Mouse (Mus musculus) spleen, postnatal 36 days (tissue): ENCODE results near the gene Wscd1.
"Not testable (repeated sequence)": the region's sequence is repeated elsewhere in the genome, so short reads cannot be mapped to it uniquely, and the experiment has no call there.

Source experiments
- DNase-seq, 2 experiments: peaks; one replicate each; pipeline ENCODE4 v3.0.0; 2022; ENCODE audit warnings: low spot score in 2 of 2, mixed read lengths in 1 of 2

The Wscd1 gene

DNA sequence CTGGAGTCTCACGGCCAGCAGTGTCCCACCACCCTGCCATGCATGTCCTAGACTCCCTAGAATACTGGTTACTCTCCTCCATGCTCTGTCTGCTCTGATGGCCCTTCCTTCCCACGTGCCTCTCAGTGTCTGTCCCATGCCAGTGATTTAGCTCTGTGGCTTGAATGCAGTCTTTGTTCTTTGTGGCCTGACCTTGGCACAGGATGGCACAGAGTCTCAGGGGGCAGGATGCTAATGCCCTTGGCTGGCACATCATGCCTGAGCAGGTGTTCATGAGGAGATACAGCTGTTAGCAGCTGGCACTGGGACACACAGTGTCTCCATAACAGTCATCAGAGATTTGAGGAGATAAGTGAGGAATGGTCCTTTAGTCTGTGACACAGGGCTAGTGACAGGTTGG lies 20.8 kb downstream of the Wscd1 start:
- DNase-seq: no peak

DNA sequence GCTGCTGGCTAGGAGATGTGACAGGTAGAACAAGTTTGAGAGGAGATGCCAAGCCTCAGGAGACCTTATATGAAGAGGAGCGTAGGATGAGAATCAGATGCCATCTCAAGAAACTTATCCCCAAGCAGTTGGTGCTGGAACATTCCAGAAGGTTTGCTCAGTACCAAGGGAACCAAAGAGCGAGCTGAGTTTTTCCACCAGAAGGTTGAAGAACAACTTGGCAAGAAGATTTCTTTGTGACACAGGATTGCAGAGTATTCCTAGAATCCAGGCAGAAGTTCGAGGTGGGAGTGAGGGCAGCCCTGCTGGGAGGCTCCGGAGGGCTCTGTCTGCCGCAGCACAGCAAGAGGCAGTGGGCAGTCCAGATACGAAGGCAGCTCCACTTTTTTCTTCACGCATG lies 21.4 kb downstream of the Wscd1 start:
- DNase-seq: no peak

DNA sequence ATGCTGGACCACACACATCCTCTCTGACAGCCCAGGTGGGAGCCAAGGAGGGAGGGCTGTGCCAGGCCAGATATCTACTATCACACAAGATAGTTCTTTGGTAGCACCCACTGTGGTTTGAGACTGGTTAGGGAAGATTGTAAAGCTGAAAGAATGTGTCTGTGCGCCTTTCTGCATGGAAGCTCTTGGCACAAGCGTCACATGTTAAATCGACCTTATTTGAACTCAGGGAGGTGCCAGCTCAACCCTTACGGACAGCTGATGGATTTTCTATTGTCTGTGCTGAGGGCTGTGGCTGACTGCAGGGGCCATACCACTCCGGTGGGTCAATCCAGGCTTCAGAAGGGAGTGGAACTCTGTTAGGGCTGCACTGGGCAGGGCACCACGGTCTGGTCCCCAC lies 22.3 kb downstream of the Wscd1 start:
- no peak for DNase-seq

DNA sequence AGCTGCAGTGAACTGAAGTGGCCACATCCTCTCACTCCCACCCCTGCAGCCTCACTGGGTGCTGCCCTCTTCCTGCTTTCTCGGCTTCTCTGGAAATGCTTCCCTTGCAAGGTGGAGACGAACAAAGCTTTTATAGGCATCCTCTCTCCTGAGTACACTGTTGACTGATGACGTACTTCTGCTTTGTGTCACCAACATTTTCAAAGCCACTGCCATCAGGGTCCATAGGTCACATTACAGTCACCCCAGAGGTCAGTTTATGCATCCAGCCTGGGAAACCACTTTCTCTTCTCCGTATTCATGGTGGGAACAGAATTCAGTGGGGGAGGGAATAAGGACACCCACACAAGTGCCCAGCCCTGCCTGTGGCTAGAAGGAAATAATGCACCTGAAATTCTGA lies 23.1 kb downstream of the Wscd1 start:
- DNase-seq: no peak

DNA sequence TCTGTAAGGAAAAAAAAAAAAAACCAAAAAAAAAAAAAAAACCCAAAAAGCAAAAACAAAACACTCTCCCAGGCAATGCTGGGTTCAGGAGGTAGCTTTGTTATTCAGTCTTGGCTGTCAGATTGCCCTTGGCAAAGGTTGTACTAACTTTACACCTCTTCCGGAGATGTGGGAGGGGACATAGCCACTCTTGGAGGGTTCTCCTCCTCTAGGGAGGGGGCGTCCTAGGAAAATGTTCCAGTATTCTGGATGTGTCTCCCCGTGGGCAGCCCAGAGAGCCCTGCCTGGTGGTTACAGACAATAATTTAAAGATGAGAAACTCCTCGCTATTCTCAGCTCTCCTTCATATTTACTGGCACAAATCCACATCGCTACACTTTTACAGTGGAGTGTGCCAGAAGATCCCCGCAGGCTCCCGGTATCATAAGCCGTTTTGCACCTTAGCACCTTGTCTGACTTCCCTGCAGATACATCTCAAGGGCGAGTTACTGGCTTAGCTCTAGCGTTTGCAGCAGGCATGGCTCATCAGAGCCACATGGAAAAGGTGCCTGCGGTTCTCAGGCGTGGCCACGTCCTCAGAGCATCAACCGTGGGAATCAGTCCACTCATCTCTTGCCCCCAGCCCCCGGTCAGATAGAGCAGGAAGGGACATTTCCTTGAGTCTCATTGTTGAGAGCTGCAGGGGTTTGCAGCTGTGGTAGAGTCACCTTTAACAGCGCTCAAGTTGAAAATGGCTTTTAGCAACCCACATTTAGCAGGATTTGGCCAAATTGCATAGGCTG lies 24.5 kb downstream of the Wscd1 start:
- DNase-seq: no peak

DNA sequence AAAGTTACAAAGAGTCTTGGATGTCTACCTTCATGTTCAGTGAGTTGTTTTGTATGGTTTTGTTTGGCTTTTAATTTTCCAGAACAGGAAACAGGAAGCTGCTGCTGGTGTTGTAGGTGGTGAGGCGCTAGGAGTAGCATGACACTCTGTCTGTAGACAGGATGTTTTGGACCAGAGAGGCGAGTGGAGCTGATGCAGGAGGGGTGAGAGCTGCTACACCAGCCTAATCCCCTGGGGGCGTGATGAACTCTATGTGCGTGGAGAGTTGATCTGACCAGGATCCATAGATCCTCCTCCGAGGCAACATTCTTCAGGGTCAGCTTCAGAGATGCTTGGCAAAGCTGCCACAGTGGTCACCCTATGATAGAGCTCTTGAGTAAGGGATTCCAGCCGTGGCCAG lies 25.3 kb downstream of the Wscd1 start:
- DNase-seq: no peak

DNA sequence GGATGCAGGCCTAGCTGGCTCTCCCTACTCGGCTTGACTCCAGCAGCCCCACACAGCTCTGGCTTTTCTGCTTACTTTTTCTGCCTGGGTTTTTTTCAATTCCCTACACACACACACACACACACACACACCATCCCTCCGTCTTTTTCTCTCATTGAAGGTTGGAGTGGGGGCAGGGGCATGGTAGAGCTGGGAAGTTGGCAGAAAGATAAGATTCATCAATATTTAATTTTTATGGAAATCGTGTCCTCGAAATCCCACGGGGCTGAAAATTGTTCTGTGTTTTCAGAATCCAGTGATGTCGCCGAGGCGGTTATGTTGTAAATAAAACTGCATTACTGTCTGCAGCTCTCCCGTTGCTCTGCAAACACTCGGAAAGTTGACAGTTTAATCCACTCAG lies 29.9 kb downstream of the Wscd1 start:
- DNase-seq: no peak

DNA sequence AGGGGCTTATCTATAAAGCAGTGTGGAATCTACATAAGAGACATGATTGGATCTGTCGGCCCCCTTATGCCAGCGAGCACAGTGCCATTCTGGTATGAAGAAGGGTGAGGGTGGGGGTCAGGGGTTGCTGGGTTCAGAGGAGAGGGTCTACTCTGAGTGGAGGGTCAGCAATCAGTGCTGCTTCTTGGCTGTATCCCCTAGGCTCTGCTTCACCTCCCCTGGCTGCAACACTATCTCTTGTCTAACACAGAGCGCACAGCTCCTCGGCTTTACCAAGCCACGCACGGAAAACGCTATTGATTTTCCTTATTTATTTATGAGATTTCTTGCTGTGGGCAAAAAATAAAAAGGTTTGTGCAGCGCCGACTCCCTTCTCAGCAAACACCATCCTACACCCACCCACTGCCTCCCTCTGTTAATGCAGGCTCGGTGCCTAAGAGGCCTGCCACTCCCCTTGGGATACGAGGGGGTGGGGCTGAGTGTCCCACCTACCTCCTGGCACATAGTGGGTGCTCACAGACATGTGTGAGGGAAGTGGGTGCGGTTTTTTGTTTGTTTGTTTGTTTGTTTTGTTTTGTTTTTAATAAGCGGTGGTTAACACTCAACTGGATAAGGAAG lies 32.1 kb downstream of the Wscd1 start:
- DNase-seq: no peak

DNA sequence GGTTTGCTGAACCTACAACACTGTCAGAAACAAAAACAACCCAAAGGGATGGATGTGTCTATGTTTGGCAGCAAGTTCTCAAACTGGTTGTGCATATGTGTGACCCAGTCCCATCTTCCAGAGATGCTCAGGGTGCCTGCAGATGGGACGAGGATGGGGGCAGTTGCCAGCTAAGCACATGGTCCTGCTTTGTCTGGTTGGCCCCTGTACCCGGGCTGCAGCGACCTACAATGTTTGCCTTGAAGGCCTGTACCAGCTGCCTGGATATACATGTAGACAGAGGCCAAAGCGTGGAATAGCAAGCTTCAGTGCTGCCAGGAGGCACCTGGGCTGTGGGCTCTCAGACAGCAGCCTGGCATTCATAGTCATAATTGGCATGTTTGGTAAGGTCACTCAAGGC lies 35.8 kb downstream of the Wscd1 start:
- no peak for DNase-seq

DNA sequence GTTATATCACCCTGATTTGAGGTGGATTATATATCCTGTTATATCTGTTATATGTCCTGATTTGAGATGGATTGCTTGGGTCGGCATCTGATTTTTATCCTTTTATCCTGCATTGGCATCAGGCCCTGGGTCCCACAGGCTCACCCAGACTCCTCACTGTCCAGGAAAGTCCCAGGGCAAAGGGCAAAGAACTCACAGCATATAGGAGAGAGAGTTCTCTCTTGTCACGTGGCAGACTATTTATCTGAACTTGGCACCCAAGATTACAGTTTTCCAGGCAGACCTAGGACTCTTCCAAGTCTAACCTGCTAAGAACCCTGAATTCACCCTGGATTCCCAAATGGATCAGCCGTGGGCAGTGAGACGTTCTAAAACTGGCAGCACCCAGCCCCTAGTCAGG lies 38.5 kb downstream of the Wscd1 start:
- no peak for DNase-seq

DNA sequence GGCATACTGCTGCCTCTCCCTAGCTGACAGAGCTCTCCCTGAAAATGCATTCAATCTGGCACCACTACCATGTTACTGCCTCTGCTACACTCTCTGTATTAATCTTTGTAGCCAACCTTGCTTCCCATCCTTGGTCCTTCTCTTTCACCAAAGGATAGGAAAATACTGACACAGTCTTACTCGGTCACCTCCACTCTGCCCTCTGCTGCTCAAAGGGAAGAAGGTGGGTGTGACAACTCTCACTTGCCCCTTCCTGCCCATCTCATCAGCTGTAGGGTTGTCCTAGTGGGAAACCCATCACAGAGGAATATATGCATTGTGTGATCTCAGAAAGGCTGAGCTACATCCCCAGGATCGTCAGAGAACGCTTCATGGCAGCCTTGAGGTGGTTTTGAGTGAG lies 40.5 kb downstream of the Wscd1 start:
- DNase-seq: no peak

DNA sequence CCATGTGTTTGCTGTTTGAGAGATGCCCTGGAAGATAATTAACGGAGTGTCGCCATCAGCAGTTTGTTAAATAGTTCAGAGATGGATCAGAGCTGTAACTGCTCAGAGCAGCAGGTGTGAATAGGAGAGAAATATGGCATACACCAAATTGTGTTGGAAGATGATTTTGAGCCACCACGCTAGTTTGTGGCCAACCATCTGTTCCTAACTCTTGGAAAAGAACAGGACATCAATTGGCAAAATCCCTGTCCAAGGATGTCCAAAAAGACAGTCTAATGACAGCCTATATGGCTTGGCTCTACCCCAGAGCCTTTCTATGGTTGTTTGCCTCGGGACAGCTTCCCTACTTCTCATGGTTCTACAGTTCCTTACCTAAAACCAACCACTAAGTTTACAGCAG lies 49.5 kb downstream of the Wscd1 start:
- DNase-seq: no peak

DNA sequence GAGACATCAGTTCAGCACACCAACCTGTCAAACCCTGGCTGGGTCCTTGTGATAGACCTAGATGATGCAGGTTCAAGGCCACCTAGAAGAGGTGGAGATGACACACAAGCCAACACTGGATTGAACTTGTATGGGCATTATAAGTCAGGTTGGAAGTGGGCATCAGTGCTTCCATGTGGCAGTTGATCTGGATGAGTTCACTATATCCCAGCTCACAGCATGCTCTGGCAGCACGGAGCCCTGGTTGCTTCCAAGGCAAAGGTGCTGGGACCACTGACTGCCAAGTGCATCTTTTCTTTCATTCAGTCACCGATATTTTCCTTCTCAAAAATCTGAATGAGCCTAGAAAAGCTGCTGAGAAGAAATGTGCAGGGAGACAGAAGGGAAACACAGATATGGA lies 58.8 kb downstream of the Wscd1 start:
- no peak for DNase-seq

DNA sequence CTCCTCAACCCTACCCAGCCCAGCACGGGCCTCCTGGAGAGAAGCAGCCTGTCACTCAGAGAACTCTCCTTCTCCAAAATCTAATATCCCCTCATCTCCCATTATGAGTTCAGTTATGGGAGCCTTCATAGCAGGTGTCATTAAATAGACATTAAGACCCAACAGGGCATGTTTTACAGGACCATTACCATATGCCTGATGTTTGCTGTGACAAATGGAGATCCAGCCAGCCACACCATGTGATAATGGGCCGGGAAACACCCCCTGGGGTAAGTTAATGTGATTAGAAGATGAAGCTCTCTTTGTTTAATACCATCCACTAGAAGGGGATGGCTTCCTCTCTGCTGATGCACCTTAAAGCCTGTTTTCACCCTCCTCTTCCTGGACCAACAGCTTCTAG lies 62.1 kb downstream of the Wscd1 start:
- no peak for DNase-seq

DNA sequence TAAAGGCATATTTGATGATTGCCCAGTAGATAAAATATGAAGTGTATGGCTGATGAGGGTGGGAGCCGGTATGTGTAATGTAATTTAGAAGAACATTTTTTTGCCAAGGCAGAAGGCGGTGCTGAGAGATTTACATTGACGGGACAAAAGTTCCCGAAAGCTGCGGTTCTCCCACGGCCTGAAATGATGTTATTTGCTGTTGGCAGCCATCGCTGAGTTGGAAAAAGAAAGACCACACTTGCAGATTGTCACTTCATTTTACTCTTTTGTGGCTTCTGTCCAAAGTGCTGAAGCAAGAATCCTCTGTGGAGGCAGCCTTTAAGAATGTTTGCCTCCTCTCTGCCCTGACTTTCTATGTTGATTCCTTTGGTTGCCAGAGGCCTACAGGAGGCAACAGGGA lies 63.2 kb downstream of the Wscd1 start:
- no peak for DNase-seq

DNA sequence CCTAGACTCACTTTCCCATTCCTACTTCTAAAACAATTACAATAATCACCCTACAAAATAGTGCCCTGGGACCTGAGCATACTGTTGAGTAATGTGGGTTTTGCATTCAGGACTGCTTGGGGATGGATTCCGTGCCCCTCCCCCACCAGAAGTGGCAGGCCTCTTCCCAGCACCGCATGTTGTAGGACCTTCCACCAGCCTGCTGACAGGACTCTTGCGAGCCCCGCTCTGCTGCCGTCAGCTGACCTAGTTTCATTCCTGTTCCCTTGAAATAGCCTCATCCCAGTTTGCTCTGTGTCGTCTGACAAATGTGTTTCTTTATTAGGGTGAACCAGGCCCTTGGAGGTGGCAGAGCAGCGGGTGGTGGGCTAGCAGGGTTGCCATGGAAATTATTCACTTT lies 64.8 kb downstream of the Wscd1 start:
- no peak for DNase-seq

DNA sequence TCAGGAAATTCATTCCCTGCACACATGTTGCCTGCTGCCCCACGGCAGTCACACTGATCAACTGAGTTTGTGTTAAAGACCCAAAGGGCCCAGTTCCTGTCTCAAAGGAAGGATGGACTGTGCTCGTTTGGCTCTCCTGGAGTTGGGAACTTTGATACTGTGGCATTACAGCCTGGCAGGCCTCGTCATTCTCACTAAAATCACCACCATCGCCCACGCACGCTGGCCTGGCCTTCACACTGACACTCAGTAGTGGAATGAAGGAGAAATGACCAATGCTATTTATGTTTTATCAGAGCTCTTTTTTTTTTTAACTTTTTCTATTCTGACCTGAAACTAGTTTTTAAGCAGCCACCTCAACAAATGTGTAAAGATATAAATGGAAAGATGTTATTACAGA lies 65.6 kb downstream of the Wscd1 start:
- no peak for DNase-seq

DNA sequence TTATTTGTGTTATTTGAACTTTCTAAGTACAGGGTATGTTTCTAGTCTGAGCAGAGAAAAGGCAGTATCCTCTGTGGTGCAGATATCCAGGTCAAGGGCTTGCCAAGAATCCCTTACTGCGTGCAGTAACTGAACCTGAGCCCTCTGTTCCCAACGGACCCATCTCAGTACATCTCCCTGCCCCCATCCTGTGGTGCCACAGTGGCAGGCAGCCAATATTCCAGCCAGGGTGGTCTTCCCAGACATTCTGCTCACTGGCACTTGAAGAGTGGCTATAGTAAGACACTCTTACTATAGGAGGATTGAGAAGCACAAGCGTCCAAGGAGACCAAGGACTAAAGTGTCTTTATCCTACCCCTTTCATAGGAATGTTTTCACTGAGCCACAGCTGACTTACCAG lies 67.2 kb downstream of the Wscd1 start:
- no peak for DNase-seq

DNA sequence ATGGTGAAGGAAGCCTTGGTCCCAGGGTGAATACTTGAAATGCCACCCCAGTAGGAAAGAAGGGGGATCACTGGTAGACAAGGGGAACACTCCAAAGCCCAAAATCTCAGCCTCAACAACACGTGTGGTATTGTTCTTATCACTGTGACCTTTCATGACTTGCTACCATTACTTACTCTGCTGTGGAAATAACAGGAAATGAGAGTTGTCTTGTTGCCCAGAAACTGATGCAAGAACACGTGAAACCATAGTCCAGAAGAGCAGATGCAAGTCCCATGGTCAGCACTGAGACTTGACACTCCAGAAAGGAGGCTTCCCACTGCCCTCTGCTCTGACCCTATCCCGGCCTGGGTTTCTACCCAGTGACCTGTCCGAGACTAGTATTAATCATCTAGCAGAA lies 67.6 kb downstream of the Wscd1 start:
- no peak for DNase-seq

DNA sequence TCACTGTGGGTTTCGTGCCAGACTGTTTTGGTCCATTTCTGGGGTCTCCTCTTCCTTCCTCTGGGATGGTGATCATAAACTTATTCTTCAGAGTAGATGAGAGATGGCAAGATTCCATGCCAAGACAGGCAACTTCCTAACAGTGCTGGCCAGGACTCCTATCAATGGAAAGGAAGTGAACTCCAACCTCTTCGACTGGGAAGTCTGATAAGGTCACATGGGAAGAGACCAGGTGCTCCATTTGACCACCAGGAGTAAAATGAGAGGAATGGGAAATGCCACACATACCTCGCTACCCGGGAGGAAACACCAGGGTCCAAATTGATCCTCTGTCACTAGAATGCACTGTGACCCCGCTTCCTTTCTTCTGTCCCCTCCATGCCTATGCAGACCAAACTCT lies 68.4 kb downstream of the Wscd1 start:
- DNase-seq: no peak

DNA sequence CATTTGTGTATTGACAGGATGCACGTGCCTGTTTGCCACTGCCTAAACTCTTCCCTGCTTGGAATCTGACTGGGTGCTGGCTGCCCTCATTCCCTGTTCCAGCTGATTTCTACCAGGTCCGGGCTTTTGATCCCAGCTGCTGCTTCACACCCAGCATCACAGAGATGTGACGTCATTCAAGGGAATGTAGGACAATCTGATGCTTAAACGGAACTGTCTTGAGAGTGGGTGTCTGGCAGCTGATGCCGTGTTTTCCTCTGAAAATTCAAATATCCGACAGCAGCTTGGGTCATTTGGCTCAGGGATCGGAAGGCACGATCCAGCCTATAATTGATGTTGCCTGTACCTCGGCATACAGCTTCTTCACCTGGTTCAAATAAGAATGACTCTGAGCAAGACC lies 70.2 kb downstream of the Wscd1 start:
- no peak for DNase-seq

DNA sequence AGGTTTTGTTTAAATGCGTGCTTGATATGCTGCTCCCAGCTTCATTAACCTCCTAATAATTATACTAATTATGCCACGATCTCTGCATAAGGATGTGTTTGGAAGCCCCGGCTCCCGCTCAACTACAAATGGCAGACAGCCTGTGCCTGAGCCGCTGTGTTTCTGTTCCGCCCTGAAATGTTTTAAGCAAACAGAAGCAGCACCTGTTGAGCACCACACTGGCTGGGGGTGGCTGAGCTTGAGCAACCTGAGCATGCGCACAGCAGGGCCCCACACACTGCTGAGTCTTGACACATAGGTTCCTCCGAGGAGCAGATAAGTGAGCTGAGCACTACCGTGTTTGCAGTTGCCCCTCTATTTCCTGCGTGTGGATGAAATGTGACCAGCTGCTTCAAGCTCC lies 71.1 kb downstream of the Wscd1 start:
- DNase-seq: no peak

DNA sequence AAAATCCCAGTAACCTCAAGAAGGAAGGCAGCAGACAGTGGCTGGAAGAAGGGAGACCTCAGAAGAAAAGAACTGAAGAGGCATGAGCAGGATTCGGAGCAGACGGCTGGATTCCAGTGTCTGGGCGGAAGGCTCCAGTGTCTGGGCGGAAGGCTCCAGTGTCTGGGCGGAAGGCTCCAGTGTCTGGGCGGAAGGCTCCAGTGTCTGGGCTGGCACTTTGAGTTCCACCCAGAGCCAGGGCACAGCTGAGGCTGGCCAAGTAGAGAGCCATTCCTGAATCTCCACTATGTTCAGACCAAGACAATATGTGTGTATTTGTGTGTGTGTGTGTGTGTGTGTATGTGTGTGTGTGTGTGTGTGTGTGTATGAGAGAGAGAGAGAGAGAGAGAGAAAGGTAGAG lies 71.8 kb downstream of the Wscd1 start:
- DNase-seq: not testable (repeated sequence)

DNA sequence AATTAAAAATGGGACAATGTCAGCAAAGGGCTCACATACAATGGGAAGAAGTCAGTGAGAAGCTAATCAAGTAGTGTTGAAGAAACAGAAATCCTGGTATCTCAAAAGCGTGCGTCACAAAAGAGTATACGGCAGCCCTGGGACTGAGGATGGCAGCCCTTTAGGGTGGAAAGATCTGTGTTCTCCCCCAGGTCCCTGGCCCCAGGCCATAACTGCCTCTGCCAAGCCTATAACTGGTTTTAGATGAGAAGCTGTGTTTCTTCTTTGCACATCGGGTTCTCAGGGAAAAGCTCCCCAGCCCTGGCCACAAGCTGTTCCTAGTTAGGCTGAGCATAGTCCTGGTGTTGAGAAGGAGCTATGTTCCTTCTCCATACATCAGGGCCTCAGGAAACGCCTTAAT lies 72.3 kb downstream of the Wscd1 start:
- DNase-seq: no peak
